Mouse (Mus musculus) limb, embryonic 10.5 days (tissue): ENCODE results near the gene Itpr1. TPM values are rescaled to one million over a fixed set of nuclear protein-coding genes. Genes with fewer than 3 reads are reported as not detected.

Experiments
- DNase-seq: peaks from one replicate; pipeline ENCODE4 v3.0.0-alpha.2; 2017; ENCODE audit warnings: low spot score
- H3K27ac ChIP-seq: fragments of 300-500 bp; sonication (generic); 2 replicates; pipeline ENCODE4 v1.5.1; 2016; ENCODE audit warnings: mild to moderate bottlenecking
- H3K27me3 ChIP-seq: fragments of 300-500 bp; sonication (generic); 2 replicates; pipeline ENCODE4 v1.6.1; 2016; ENCODE audit warnings: low read depth, mild to moderate bottlenecking; ENCODE audit not compliant: poor library complexity, severe bottlenecking
- H3K36me3 ChIP-seq: fragments of 300-500 bp; sonication (generic); 2 replicates; pipeline ENCODE4 v1.6.1; 2016; ENCODE audit warnings: mild to moderate bottlenecking, moderate library complexity
- H3K4me1 ChIP-seq: fragments of 300-500 bp; sonication (generic); 2 replicates; pipeline ENCODE4 v1.6.1; 2016
- H3K4me3 ChIP-seq: fragments of 300-500 bp; sonication (generic); 2 replicates; pipeline ENCODE4 v1.5.1; 2016; ENCODE audit warnings: mild to moderate bottlenecking, moderate library complexity
- H3K9me3 ChIP-seq: fragments of 300-500 bp; sonication (generic); replicated peaks from 2 replicates; pipeline ENCODE4 v1.6.1; 2016; ENCODE audit warnings: mild to moderate bottlenecking
- WGBS: fragments of 180-500 bp; shearing (Covaris S2); methylation state at CpG from one replicate; pipeline ENCODE4 v1.1.7; 2016; 5-methylcytosine and 5-hydroxymethylcytosine counted together
- polyA plus RNA-seq: library from polyadenylated mRNA; unstranded; fragments of >200 nt; fragmentation: Nextera tagmentation; extraction: Ambion mirVana; gene quantifications from 2 replicates; pipeline ENCODE4 v1.2.1, GENCODE M21; 2016

Gene Itpr1
- polyA plus RNA-seq, 1 experiment from 2014 or later = 9.8 TPM

DNA sequence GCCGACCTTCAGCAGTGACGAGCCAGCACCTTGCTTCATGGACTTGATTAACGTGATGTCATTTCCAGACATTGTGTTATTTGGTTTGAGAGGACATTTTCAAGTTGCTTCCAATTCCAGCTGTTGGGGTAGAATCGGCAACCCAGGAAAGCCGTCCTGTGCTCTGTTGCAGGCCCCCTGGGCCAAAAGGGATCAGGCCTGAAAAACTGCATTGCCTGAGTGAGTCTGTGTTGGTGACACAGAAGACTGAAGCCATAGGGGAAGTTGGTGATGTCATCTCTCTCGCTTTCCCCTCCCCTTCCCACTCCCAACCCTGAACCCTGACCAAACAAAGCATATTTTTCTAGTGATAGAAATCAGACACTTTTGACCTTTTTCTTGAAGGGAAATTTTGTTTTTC, 114.7 kb downstream of the Itpr1 start:
- H3K36me3 ChIP-seq = no peaks in the 10 kb centered on the region
- no peaks in the 10 kb centered on the region for H3K9me3 ChIP-seq
- 0 out of 2 replicates have a peak, but pooled peaks cover 3% of the 10 kb centered on the region for H3K4me1 ChIP-seq
- DNase-seq = no peak
- H3K27me3 ChIP-seq = no peaks in the 10 kb centered on the region
- H3K27ac ChIP-seq = no peak overlapping the region
- no peak overlapping the region for H3K4me3 ChIP-seq
- 84% methylated on average over 6 of the region's 6 CpGs for WGBS

DNA sequence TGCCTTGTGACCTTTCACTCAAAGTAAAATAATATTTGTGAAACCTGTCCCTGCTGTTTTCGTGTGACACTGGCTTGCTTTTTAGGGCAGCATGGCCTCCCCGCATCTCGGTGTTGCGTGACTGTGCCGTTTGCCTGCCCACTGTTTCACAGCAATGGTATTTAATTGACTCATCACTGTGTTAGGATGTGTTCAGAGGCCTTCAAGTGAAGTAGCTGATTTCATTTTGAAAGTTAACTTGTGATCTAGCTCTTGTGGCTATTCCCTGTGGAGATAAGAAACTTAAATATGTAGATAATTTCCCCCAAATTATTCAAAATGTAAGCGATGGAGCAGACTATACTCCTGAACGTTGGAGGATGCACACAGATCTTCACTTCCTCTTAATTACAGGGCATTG, 115.4 kb downstream of the Itpr1 start:
- DNase-seq = no peak
- H3K4me1 ChIP-seq = 0 out of 2 replicates have a peak, but pooled peaks cover 3% of the 10 kb centered on the region
- H3K9me3 ChIP-seq = no peaks in the 10 kb centered on the region
- 93% methylated on average over 7 of the region's 7 CpGs for WGBS
- H3K4me3 ChIP-seq = no peak overlapping the region
- no peaks in the 10 kb centered on the region for H3K27me3 ChIP-seq
- no peak overlapping the region for H3K27ac ChIP-seq
- no peaks in the 10 kb centered on the region for H3K36me3 ChIP-seq

DNA sequence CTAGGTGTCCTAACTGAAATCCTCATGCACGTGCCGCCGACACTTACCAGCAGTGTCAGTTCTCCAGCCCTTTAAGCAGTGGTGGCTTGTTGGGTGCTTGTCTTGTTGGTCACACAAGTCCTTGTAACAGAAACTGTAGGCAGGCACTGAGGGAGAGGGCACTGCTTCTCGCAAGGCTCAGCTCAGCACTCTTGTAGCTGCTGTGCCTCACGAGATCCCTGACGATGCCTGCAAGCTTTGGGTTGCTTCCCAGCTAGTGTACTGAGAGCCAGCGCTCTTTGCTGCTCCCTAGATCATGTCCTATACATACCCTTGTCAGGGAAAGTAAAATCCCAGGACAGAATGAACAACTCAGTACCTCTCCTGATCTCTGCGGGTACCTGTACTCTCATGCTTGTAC, 117.6 kb downstream of the Itpr1 start:
- Histone ChIP-seq H3K4me1 (0 out of 2 replicates have a peak, but pooled peaks cover 3% of the 10 kb centered on the region), H3K4me3 (no peak overlapping the region), H3K27me3 (no peaks in the 10 kb centered on the region), H3K27ac (no peak overlapping the region), H3K9me3 (no peaks in the 10 kb centered on the region), H3K36me3 (no peaks in the 10 kb centered on the region)
- WGBS = 80% methylated on average over 8 of the region's 8 CpGs
- DNase-seq = no peak

GRCm38 (mm10) chr6:108331268-108331667, 118.4 kb downstream of the Itpr1 start:
- no peaks in the 10 kb centered on the region for H3K36me3 ChIP-seq
- H3K9me3 ChIP-seq = no peaks in the 10 kb centered on the region
- H3K27ac ChIP-seq = no peak overlapping the region
- 0 out of 2 replicates have a peak, but pooled peaks cover 3% of the 10 kb centered on the region for H3K4me1 ChIP-seq
- no peak for DNase-seq
- H3K4me3 ChIP-seq = no peak overlapping the region
- H3K27me3 ChIP-seq = no peaks in the 10 kb centered on the region
- WGBS = 74% methylated on average over 3 of the region's 3 CpGs

GRCm38 (mm10) chr6:108334059-108334458, 121.2 kb downstream of the Itpr1 start:
- WGBS = 86% methylated on average over 3 of the region's 3 CpGs
- H3K4me3 ChIP-seq = no peak overlapping the region
- H3K9me3 ChIP-seq = no peaks in the 10 kb centered on the region
- H3K27me3 ChIP-seq = no peaks in the 10 kb centered on the region
- H3K4me1 ChIP-seq = no peaks in the 10 kb centered on the region
- no peak for DNase-seq
- no peaks in the 10 kb centered on the region for H3K36me3 ChIP-seq
- H3K27ac ChIP-seq = no peak overlapping the region

GRCm38 (mm10) chr6:108335202-108335823, 122.4 kb downstream of the Itpr1 start:
- H3K36me3 ChIP-seq = 0 out of 2 replicates have a peak, but pooled peaks cover 3% of the 10 kb centered on the region
- H3K9me3 ChIP-seq = no peaks in the 10 kb centered on the region
- H3K27ac ChIP-seq = no peak overlapping the region
- no peak overlapping the region for H3K4me3 ChIP-seq
- H3K4me1 ChIP-seq = no peaks in the 10 kb centered on the region
- DNase-seq = no peak
- H3K27me3 ChIP-seq = no peaks in the 10 kb centered on the region

- no peaks in the 10 kb centered on the region for H3K9me3 ChIP-seq
- 94% methylated on average over 6 of the region's 6 CpGs for WGBS
- no peak for DNase-seq
- H3K27me3 ChIP-seq = no peaks in the 10 kb centered on the region
- no peak overlapping the region for H3K4me3 ChIP-seq
- H3K36me3 ChIP-seq = 0 out of 2 replicates have a peak, but pooled peaks cover 3% of the 10 kb centered on the region
- no peak overlapping the region for H3K27ac ChIP-seq
- H3K4me1 ChIP-seq = no peaks in the 10 kb centered on the region
Measured at GRCm38 (mm10) chr6:108336506-108336905, 123.6 kb downstream of the Itpr1 start.

GRCm38 (mm10) chr6:108337289-108337688, 124.4 kb downstream of the Itpr1 start:
- DNase-seq = no peak
- no peaks in the 10 kb centered on the region for H3K27me3 ChIP-seq
- H3K9me3 ChIP-seq = no peaks in the 10 kb centered on the region
- H3K4me1 ChIP-seq = no peaks in the 10 kb centered on the region
- WGBS = 71% methylated on average over 6 of the region's 6 CpGs
- H3K4me3 ChIP-seq = no peak overlapping the region
- no peak overlapping the region for H3K27ac ChIP-seq
- 0 out of 2 replicates have a peak, but pooled peaks cover 3% of the 10 kb centered on the region for H3K36me3 ChIP-seq

- Histone ChIP-seq H3K4me1 (no peaks in the 10 kb centered on the region), H3K4me3 (no peak overlapping the region), H3K27ac (no peak overlapping the region), H3K9me3 (no peaks in the 10 kb centered on the region), H3K36me3 (0 out of 2 replicates have a peak, but pooled peaks cover 3% of the 10 kb centered on the region), H3K27me3 (no peaks in the 10 kb centered on the region)
- no peak for DNase-seq
- WGBS = 93% methylated on average over 5 of the region's 5 CpGs
Measured at GRCm38 (mm10) chr6:108338362-108338761, 125.5 kb downstream of the Itpr1 start.

- Histone ChIP-seq H3K27ac (no peak overlapping the region), H3K36me3 (0 out of 2 replicates have a peak, but pooled peaks cover 3% of the 10 kb centered on the region), H3K4me1 (no peaks in the 10 kb centered on the region), H3K27me3 (no peaks in the 10 kb centered on the region), H3K4me3 (no peak overlapping the region), H3K9me3 (no peaks in the 10 kb centered on the region)
- no peak for DNase-seq
- 87% methylated on average over 5 of the region's 5 CpGs for WGBS
Measured at GRCm38 (mm10) chr6:108342989-108343388, 130.1 kb downstream of the Itpr1 start.

GRCm38 (mm10) chr6:108343781-108344310, 130.9 kb downstream of the Itpr1 start:
- no peak overlapping the region for H3K4me3 ChIP-seq
- 77% methylated on average over 4 of the region's 4 CpGs for WGBS
- DNase-seq = no peak
- H3K27ac ChIP-seq = no peak overlapping the region
- 0 out of 2 replicates have a peak, but pooled peaks cover 3% of the 10 kb centered on the region for H3K36me3 ChIP-seq
- no peaks in the 10 kb centered on the region for H3K27me3 ChIP-seq
- H3K4me1 ChIP-seq = no peaks in the 10 kb centered on the region
- no peaks in the 10 kb centered on the region for H3K9me3 ChIP-seq

DNA sequence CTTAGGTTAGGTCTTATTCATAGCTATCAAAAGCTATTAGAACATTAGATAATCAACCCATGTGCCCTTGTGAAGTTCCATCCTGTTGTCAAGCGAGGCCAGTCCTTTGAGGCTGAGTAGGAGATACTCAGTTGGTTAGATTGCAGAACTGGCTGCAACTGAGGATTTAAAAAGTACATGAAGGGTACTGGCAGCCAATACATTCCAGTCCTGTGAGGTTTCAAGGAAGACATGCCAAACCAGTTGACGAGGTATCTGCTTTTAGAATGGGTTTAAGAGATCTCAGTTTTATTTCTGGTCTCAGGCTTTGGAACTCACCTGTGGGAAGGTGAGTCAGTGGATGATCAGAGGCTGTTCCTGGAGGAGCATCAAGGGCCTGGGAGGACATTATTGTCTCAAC, 137.9 kb downstream of the Itpr1 start:
- 89% methylated on average over 2 of the region's 2 CpGs for WGBS

DNA sequence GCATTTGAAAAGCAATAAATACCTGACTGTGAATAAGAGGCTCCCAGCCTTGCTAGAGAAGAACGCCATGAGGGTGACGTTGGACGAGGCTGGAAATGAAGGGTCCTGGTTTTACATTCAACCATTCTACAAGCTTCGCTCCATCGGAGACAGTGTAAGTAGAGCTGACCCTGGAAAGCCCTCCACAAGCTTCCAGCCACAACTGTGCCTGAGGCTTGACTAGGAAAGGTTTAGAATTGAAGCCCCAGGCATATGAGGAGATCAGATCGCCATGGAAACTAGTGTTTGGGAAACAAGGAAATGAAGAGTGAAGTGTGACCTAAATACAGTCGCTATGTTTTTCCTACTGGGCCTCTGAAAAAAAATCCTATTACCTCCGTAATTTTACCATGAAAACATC, 139.1 kb downstream of the Itpr1 start:
- Histone ChIP-seq H3K4me3 (no peak overlapping the region), H3K27ac (no peak overlapping the region), H3K4me1 (no peaks in the 10 kb centered on the region), H3K36me3 (peaks cover 18% of the 10 kb centered on the region), H3K9me3 (no peaks in the 10 kb centered on the region), H3K27me3 (no peaks in the 10 kb centered on the region)
- DNase-seq = no peak
- 86% methylated on average over 8 of the region's 8 CpGs for WGBS

More for the DNA sequence above, 137.9 kb downstream of the Itpr1 start:
- DNase-seq = no peak
- Histone ChIP-seq H3K4me1 (no peaks in the 10 kb centered on the region), H3K27me3 (no peaks in the 10 kb centered on the region), H3K9me3 (no peaks in the 10 kb centered on the region), H3K27ac (no peak overlapping the region), H3K36me3 (peaks cover 8% of the 10 kb centered on the region; the same call in 1 of the 2 replicates), H3K4me3 (no peak overlapping the region)
